Mouse (Mus musculus) CH12.LX (cell line): ENCODE data around the gene Fga.

ENCODE experiments used
- CTCF ChIP-seq, 2 experiments: IDR thresholded peaks in 1 of 2; conservative IDR thresholded peaks in 1 of 2; 2 replicates each; pipeline ENCODE4 v1.5.1; 2011 to 2012; ENCODE audit warnings: low read depth in 2 of 2, low read length in 2 of 2, improper control_type of control experiment in 1 of 2, inconsistent platforms in 1 of 2, mild to moderate bottlenecking in 1 of 2, moderate library complexity in 1 of 2
- EP300 ChIP-seq: IDR thresholded peaks from 2 replicates; pipeline ENCODE4 v1.6.1; 2011; ENCODE audit warnings: low read length, improper control_type of control experiment
- ZC3H11A ChIP-seq: IDR thresholded peaks from 2 replicates; pipeline ENCODE4 v1.6.1; 2012; ENCODE audit warnings: low read depth, mild to moderate bottlenecking, inconsistent platforms, low read length, improper control_type of control experiment

DNA sequence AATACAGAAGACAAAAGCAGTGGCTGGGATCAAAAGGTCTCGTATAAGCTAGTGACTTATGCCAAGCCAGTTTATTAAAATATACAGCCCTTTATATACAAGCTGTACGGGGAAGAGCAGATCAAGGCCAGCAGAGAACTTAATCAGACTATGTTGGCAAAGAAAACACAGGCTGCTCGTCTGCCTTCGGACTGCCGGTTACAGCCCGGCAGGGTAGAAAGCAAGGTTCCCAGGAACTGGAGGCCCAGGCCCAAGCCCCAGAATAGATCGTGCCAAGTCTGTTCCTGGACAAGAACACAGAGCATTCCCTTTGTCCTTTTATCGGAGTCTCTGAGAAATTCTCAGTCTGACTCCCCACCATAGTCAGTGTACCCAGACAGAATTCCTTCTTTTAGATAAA is 44.0 kb upstream of the Fga start:
- no peak for TF ChIP-seq CTCF (conservative IDR thresholded peaks at IDR 0.05 in 1 of 2, IDR thresholded peaks at IDR 0.05 in 1 of 2; ENCODE audit: low read depth in 2 of 2, low read length in 2 of 2)
- TF ChIP-seq EP300: no peak
- TF ChIP-seq ZC3H11A: no peak
